Mouse (Mus musculus): ENCODE measurements around the gene Zkscan8.

DNA sequence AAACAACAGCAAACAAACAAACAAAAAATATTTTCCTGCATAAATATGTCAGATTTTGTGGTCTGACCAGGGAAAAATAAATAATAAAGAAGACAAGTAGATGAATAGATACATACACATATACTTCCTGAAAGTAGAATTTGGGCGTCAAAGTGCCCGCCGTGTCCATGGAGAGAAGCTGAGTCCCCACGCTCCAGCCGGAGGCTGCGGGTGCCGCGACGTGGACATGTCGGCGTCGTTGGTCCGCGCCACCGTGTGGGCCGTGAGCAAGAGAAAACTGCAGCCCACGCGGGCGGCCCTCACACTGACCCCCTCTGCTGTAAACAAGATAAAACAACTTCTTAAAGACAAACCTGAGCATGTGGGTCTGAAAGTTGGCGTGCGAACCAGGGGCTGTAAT lies 35.8 kb downstream of the Zkscan8 start, which contains the start of gene AK157302:
- TF ChIP-seq CTCF (IDR thresholded peaks at IDR 0.05; ENCODE audit: low read depth, low read length) (no peak), POLR2A (IDR thresholded peaks at IDR 0.05; ENCODE audit: borderline replicate concordance, low read depth, low read length) (no peak)
